Mouse (Mus musculus) CD8-positive naive resting alpha-beta T cell, adult 2 months (primary cell): ENCODE measurements around the gene Ddx52.

Experiments used
- DNase-seq, 2 experiments: peaks; one replicate each; pipeline ENCODE4 v3.0.0; 2022; ENCODE audit warnings: low read depth in 2 of 2, low spot score in 2 of 2

Ddx52 gene

DNA sequence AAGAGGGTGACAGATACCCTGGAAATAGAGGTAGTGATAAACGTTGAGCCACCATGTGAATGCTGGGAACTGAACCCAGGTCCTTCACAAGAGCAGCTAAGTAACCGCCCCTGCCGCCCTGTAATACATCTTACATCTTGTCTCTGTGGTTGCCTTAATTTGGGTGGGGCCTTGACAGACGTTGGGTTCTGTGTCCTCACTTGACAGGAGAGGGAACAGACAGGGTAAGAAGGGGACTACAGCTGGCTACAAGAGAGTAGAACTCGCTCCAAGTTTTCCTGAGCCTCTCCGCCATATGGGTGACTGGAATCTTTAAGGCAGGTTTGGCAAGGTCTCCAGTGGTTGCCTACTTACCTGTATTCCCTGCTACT lies 26.3 kb downstream of the Ddx52 start:
- no peak for DNase-seq

DNA sequence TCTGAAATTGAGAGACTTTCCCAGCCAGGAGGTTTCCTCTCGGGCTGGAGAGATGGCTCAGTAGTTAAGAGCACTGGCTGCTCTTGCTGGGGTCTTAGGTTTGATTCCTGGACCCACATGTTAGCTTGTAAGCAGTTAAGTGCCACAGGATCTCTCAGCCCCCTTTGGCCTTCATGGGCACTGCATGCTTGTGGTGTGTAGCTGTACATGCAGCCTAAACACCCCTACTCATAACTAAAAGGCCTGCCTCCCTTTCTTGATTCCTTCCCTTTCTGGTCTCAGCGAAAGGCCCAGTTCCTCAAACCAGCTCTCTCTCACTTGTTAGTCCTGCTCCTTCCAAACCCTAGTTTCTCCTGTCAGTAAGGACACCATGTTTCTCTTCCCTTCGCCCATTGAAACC lies 27.2 kb downstream of the Ddx52 start:
- no peak for DNase-seq

DNA sequence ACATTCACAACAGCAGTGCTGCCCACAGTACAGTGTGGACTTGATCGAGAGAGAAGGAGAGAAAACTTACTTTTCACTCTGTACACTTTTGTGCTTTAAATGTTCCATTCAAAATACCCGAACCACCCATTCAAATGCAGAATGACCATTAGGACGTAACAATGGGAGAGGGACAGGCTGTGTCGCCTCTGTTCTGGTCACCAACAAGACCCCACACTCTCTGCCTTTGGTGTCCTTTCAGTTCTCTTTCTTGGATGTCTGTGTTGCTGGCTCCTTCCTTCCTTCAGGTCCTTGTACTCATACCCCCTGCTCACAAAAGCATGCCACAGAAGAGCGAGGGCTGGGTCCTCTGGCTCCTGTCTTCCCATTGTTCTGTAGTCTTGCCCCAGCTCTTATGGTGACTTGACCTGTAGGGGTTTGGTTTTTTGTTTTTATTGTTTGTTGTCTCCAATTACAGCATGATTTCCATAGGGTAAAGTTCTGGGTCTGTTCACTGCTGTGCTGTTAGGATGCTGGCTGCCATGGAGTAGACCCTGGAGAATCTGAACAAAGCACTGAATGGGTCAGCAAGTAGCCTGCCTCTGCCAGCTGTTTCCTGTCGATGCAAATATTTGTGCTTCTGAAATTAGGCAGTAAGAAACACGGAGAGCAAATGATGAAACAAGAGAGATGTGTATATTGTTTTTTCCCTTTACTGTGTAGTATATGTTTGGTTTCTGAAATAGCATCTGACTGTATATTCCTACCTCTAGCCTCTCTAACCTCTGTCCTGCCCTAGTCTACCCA lies 32.9 kb downstream of the Ddx52 start:
- no peak for DNase-seq

DNA sequence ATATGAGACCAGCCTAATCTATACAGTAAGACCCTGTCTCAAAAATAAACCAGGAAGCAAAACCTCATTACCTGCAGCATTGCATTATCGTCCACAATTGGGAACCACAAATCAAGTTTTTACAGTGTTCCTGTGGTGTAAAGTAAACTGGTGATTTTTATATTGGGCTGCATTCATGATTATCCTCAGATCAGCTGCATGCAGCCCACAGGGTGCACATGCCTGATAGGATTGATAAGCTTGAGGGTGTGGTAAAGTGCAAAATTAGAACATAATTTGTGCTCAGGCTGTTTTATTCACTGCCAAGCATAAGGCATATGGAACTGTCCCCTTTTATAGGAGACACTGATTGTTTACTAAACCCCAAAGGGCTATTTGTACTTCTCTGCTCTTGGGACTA lies 33.6 kb downstream of the Ddx52 start:
- DNase-seq: no peak

DNA sequence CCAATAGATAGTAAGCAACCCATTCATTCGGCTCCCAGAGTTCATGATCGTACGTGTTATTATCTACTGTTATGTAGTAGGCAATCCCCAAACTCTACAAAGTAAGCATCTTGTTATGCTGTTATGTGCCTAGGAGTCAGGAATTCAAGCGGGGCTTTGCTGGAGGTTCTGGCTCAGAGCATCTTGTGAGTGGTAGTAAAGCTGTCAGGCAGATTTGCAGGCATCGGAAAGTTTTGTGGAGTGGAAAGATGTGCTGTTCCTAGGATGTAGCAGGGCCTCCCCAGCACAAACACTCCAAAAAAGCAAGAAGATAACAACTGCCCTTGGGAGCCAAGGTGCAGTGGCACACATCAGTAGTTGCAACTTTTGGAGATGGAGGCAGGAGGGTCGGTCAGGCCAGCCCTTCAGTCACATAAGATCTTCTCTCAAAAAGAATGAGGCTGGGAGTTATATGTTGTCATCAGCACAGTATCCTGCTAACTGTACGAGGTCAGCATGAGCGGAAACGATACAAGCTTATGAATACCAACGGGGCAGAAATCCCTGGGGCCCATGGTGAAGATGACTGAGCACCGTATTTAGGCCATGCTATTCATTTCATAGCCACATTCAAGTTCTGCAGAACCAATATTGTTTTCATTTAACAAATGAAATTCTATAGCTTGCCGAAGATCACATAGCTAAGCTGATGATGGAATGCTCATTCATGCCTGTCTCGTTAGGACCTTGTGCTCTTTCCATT lies 34.5 kb downstream of the Ddx52 start:
- DNase-seq: no peak

DNA sequence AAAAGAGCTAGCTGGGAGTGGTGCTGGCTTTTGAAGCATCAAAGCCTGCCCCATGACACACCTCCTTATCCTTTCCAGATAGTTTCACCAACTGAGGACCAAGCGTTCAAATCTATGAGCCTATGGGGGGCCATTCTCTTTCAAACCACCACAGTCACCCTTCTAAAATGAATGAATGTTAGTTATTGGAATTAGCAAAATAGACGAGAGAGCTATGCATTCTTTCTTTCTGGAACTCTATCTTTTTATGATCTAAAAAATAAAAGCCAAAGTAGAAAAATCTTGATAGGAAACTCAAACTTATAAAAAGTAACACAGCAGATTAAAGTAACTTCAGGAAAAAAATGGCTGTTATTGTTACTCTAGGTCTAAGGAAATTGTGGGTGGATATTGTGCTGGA lies 35.9 kb downstream of the Ddx52 start:
- no peak for DNase-seq

DNA sequence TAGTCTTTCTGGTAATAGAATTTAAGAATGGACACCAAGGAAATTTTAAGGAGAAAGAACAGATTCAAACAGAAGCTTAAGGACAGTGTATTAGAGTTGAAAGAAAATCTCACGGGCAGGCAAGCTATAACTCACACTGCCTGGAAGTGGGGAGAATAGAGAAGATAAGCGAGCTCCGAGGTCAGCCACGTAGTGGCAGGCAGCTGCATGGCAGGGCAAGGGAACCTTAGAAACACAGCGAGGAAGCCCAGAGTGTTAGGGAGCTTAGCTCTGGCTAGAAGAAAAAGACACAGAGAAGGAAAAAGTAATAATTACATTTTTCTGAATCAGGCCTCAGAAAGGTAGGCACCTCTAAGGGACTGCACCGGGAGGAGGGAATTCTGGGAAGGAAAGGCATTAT lies 38.1 kb downstream of the Ddx52 start:
- DNase-seq: no peak

DNA sequence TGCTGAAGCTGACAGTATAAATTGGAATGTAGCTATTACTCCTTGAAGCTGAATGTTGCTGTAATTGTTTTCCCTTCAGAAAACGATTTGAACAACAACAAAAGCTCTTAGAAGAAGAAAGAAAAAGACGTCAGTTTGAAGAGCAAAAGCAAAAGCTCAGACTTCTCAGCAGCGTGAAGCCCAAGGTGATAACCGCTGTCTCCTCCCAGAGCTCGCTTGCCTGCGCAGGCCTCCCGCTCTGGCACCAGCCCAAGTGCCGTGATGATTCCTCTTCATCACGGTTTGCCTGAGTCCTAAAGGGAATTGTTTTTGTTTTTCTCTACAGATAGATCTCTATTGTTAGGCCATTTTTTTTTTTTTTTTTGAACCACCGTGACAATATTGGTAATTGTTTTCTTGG lies 39.5 kb downstream of the Ddx52 start:
- DNase-seq: no peak

DNA sequence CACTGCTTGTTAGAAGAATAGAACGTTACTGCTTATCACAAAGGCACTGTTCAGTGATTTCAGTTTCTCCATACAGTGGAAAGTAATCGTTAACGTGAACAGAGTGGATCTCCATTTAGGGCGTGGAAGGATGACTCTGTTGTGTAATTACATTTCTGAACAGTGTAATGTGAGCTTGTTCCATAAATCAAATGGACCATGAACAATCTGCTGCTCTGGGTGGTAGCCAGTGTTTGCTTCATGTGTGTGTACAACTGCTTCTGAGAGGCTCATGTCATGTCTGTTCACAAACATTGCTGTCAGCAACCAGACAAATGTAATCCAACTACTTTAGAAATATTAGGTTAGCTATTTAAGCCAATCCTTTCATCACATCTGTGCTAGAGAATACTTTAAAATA lies 49.8 kb downstream of the Ddx52 start:
- no peak for DNase-seq

DNA sequence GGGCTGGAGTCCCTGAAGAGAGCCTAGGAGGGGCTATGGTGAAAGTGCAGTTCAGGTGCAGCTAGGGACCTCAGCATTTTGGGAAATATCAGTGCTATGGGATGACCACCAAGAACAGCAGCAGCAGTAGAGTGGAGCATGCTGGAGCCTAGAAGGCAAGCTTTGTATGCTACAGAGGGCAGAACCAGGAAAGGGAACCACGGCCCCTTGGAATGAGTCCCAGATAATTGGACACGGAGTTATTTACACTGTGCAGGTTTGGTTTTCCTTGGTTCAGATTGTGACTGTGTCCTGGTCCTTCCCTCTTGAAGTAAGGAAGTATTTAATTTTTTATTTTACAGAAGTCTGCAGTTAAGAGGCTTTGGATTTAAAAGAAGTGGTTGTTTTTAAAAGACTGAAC lies 51.6 kb downstream of the Ddx52 start:
- DNase-seq: no peak

DNA sequence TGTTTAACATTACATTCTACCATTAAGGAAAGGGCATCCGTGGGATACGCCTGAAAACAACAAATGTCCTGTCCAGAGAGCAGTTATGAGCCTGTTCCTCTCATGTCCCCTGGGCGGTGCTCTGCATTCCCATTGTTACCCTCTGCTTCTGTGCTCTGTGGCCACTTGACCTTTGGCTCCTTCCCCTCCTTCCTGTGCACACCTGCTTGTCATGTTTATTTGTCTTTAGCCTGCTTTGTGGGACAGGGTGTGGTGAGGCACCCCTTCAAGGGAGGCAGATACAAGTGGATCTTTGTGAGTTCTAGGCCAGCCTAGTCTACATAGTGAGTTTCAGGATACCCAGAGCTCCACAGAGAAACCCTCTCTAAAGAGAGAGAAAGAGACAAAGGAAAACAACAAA lies 52.6 kb downstream of the Ddx52 start:
- no peak for DNase-seq

DNA sequence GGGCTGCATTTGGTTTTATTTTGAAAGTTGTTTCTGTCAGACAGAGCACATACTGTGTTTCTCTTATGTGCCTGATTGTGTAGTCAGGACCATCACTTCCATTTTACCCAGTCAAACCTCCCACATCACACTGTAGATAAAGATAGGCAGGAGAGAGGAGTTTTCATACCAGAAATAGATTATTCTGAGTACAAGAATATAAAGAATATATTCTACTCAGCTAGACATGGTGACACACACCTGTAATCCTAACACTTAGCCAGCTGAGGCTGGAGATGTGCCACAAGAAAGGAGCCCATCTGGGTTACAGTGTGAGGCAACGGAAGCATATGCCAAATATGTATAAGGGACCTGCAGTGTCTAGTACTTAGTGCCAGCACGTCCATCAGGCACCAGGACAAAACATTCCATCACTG lies 53.7 kb downstream of the Ddx52 start:
- no peak for DNase-seq

DNA sequence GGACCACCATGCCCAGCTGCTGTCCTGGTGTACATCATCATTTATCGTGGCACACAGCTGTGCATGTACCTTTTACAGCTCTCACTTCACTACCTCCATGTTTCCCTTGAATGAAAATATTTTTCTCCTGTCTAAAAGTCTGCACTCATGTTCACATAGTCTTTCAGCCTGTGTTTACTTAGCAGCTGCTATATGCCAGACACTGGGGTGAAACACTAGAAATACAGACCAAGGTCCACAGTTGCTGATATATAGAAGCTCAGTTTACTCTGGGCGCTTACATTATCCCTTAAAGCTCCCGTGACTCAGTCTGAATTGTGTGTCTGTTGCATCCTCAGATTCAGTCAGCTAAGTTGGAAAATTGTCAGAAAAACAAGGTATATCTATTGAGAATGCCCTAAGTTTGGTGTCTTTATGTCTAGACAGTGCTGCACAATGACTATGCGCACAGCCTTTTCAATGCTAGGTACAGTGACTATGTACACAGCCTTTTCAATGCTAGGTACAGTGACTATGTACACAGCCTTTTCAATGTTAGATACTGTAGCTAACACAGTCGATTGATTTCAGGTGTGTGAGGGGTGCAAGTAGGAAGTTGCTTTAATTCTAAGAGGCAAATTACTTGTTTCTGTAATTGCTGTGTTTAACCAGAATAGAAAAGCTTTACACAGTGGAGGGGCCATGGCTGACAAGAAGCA lies 55.5 kb downstream of the Ddx52 start:
- DNase-seq: no peak

DNA sequence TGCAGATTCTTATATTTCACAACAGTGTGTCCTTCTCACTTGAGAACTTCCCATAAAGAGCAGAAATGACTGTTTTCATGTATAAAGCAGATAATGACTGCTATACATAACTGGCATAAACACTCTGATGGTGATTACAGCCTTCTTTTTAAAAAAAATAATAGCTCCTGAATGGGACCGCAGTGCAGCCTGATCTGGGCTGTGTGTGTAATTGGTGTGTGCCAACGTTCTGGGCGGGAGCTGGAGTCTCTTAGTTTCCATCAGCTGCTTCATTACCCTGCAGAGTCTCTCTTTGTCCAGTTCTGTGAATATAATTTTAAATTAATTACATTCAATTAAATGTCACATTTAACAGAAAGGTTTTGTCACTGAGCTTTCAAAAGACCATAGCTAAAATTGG lies 57.1 kb downstream of the Ddx52 start:
- DNase-seq: no peak

DNA sequence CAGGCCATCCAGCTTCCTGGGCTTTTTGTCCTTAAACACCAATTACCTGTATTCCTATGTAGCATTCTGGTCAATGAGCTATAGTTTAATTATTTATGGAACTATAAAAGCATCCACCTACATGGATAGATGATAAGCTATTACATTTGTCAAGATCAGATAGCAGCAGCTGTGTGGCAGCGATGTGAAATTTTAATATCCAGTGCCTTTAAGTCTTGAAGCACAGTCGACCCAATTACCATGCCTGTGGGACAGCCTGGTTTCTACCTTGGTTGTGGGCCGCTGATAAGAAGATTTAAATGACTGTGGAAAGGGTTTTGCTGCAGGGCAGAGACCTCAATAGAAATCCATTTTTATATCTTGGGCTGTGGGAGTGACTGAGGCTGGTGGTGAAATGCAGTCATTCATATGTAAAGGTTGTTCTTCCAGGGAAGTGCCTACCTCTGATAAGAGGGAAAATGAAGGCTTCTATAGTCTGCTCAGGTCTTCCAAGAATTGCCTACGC lies 57.6 kb downstream of the Ddx52 start:
- DNase-seq: no peak

DNA sequence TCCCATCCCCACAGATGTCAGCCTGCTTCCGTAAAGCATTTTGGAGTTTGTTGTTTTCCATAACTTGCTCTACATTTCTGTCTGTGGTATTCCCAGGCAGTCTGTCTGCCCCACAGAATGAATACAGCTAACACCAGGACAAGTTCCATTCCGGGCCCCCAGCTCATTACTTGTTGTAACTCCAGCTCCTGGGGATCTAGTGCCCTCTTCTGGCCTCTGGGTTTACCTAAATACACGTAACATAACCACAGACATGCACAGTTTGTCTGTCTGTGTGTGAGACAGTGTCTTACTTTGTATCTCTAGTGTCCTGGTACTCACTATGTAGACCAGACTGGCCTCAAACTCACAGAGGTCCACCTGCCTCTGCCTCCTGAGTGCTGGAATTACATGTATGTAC lies 59.4 kb downstream of the Ddx52 start:
- DNase-seq: no peak

DNA sequence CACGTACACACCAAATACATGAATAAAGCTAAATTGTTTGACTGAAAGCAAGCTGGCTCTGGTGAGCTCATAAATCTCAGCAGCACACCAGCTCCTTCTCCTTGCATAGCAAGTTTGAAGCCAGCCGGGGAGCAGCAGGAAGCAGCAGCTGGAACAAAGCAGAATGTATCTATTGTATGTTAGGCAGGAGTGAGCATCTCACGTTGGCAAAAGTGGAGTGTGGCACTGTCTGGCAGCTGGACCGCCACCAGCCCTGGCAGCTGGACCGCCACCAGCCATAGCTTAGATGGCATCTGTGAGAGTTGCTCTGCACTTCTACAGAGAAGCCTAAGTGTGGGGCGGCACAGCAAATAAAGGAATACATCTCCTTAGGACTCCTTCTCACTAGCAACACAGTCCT lies 62.1 kb downstream of the Ddx52 start:
- no peak for DNase-seq

DNA sequence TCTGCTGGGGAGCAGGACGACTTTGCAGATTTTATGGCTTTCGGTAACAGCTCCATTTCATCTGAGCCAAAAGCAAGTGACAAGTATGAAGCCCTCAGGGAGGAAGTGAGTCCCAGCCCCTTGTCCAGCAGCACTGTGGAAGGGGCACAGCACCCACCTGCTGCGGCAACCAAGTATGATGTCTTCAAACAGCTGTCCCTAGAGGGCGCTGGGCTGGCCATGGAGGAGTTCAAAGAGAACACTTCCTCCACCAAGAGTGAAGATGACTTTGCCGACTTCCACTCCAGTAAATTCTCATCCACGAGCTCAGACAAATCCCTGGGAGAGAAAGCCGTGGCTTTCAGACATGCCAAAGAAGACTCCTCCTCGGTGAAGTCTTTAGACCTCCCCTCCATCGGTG lies 67.1 kb downstream of the Ddx52 start:
- DNase-seq: no peak

DNA sequence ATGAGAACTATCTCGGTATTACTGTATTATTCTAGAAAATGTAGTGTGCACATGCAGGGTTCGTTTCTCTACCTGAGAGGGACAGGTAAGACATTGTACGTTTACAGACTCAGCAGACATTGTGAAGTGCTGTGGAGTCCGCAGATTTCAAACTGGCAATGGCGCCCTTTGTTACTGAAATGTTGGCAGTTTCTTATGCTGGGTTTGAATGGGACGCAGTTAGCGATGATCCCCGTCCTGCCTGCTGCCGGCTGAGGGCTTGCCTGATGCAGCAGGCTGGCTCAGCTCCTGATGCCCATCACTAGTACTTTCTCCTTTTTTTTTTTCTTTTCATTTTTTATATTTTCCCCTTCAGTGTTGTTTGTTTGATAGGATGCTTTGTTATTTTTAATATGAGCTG lies 68.5 kb downstream of the Ddx52 start:
- DNase-seq: no peak

DNA sequence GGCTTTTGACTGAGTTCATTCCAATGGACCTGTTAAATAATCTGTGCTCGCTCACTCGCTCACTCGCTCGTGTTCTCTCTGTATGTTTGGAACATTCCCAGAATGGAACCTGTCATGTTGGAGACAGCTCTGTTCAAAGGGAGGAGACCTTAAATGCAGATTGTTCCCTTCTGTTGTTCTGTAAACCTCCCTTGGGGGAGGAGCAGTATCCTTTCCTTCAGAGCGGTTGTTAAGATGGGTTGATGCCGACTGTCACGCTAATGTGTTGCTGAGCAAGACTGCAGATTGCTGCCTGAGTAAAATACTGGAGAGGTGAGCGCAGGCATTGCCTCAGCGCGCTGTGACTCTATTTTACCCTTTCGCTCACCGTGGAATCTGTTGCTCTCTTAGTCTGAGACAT lies 69.2 kb downstream of the Ddx52 start:
- DNase-seq: no peak

DNA sequence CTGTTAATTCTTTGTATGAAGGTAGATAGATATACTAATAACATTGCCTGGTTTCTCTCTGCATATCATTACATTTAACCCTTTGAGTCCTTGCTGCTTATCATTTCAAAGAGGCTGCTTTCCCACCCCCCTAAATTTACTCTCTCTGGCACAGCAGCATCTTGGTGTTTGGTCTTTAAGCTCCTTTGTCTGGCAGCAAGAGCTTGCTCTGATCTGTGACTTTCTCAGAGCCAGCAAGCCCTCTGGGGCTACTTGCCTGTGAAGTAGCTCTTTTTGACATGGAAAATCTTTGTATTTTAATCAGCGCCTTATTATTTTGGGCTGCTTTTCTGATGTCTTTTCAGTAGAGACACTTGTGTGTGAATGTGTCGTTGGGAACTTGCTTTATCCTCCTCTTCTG lies 69.7 kb downstream of the Ddx52 start:
- no peak for DNase-seq
